Mouse (Mus musculus): ENCODE measurements around the gene Bcl6.

The Bcl6 gene

DNA sequence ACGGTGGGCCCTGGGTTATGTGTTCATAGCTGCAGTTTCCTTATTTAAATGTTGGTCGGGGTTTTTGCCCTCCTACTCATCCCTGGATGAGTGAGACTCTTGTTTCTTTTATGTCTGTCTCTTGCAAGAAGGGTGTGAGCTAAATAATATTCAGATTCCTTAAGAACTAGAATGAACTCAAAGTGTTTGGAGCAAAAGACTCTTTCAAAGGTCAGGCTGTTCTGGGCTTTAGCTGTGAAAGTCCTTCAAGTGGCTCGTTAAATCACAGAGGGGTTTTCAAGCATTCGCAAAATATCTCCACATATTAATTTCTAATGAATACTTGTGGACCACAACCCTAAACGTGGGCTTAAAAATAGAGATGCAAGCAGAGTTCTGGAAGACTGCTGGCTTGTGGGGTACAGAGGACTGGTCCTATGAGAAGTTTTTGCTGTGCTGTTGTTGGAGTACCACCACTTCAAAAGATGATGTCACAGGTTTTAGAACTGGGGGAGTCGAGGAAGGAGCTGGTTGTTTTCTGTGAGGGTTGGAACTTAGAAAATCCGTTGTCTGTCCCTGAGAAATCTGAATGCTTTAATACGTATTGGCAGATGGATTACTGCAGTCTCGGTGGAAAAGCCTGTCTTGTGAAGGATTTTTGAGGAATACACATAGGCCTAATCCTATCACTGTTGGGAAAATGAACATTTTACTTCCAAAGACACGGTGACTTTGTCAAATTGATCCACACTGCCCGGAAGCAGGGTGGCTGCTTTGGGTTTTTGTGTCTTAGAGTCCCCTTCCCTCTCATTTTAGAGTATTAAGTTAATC is 1.7 kb upstream of the Bcl6 start:
- no peak for DNase-seq (ENCODE audit: low spot score)

DNA sequence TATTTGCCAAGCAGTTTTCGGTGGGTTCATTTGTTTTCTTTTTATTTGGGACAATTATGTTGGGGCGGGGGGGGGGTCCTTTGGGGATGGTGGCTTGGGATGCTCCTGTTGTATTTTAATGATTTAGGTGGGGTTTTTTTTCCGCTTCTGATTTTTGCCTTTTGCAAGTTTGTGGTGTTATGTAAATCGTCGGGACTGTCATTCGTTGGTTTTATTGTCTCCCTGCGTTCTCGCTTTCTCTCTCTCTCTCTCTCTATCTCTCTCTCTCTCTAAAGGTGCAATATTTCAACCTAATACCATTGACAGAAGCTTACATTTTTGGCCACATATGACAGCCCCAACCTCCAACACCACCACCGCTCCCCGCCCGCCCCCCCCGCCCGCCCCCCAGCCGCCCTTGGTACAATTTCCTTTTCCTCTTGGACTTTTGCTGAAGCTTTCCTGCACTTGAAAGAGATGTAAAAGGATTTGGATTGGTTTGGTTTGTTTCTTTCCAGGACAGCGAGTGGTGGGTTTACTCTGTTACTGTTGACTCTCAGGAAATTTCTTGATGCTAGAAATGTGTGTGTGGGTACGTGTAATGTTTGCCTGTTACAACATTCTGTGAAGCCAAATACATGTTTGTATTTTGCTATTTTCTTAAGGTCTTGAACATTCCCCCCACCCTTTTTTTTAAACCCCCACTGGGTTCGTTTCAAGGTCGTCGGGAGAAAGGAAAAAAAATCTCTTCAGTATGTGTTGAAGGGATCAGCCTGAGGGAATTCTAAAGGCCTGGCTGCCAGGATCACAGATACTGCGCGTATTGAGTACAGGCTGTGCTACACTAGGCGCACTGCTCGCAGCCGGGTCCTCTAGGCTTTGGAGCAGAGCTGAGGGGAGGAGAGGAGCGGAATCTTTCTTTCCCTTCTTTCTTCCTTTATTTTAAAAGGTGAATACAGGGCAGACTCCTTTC is 833 bp upstream of the Bcl6 start:
- peak; percentile 27 for DNase-seq (ENCODE audit: low spot score)

GRCm38 (mm10) chr16:23988157-23988465 is 541 bp downstream of the Bcl6 start:
- DNase-seq (ENCODE audit: low spot score), result no peak

DNA sequence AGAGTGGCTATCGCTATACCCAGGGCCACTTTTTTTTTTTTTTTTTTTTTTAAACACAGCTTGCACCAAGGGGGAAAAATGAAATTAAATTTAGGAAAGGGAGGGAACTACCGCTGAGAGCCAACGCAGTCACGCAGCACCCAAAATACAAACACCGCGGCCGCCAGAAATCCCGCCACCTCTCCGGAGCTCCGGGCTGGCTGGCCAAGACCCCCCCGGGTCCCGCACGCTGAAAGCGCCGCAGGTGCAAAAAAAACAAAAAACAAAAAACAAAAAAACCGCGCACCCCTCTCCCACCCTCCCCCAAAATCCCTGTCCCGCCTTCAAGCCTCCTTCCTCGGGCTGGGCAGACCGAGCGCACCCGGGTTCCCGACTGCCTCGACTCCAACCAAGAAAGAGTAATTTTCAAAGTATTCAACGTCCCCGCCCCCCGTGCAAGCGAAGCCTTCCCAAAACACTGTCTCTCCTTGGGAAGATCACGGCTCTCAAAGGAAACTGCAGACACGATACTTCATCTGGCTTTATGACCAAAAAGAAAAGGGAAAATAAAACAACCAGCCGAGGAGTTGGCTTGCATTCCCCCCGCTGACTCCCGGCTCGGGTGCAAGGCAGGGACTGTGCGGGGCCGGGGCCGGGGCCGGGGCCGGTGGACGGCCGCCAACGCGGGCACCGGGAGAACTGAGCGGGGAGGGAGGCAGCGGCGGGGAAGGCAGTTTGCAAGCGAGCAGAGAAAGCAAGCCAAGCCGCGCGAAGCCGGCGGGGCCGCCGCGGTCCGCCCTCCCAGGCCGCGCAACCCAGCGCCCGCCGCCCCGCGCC is 1.1 kb downstream of the Bcl6 start:
- peak; percentile 59 for DNase-seq (ENCODE audit: low spot score)

- peak; percentile 41 for DNase-seq (ENCODE audit: low spot score)
Observed at GRCm38 (mm10) chr16:23986871-23987270, 1.8 kb downstream of the Bcl6 start.

DNA sequence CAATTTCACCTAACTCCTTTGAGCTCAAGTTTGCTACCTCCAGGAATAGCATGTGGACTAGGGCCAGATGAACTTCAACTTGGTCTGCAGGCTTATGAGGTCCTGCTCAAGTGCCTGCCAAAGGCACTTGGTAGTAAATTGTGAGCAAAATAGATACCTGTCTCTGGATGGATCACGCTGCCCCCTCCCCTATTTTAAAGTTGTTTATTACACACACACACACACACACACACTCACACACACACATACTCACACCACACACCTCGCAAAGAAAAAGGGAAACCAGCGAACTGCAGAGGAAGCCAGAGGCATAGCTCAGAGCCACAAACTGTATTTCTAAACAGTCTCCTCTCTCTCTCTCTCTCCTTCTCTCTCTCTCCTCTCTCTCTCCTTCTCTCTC is 2.5 kb downstream of the Bcl6 start:
- DNase-seq (ENCODE audit: low spot score), result no peak

GRCm38 (mm10) chr16:23985467-23985861 is 3.2 kb downstream of the Bcl6 start:
- no peak for DNase-seq (ENCODE audit: low spot score)

- peak; percentile 46 for DNase-seq (ENCODE audit: low spot score)
Observed at GRCm38 (mm10) chr16:23984760-23985466, 3.7 kb downstream of the Bcl6 start.

GRCm38 (mm10) chr16:23984183-23984582 is 4.5 kb downstream of the Bcl6 start:
- DNase-seq (ENCODE audit: low spot score), result peak; percentile 81

DNA sequence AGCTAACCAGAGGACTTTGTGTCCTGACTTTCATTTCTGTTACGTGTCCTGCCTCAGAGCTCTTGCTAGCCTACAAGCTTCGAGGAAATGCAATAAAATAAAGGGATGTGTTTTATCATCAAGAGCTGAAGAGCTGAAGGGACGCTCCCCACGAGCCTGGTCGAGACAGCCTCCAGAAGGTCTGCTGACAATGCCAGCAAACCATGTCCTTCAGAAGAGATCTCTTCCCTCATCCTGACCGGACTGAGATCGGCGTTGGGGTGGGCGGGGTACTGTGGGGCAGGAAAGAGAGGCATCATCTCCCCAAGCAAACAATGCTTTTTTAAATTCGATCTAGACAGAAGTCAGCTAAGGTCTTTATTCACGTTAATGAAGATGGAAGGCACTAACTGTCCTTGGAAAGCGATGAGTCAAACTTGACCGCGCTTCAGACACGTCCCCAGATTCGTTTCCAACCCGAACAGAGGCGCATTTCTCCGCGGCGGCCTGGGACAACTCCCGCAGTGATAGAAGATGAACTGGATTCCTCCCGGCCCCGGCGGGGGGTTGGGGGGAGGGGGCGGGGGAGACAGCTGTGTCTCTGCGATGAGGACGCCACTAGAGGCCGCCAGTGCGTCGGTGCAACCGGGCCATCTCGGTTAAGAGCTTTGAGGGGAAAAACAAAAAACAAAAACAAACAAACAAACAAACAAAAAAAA is 5.6 kb downstream of the Bcl6 start:
- peak; percentile 73 for DNase-seq (ENCODE audit: low spot score)

DNA sequence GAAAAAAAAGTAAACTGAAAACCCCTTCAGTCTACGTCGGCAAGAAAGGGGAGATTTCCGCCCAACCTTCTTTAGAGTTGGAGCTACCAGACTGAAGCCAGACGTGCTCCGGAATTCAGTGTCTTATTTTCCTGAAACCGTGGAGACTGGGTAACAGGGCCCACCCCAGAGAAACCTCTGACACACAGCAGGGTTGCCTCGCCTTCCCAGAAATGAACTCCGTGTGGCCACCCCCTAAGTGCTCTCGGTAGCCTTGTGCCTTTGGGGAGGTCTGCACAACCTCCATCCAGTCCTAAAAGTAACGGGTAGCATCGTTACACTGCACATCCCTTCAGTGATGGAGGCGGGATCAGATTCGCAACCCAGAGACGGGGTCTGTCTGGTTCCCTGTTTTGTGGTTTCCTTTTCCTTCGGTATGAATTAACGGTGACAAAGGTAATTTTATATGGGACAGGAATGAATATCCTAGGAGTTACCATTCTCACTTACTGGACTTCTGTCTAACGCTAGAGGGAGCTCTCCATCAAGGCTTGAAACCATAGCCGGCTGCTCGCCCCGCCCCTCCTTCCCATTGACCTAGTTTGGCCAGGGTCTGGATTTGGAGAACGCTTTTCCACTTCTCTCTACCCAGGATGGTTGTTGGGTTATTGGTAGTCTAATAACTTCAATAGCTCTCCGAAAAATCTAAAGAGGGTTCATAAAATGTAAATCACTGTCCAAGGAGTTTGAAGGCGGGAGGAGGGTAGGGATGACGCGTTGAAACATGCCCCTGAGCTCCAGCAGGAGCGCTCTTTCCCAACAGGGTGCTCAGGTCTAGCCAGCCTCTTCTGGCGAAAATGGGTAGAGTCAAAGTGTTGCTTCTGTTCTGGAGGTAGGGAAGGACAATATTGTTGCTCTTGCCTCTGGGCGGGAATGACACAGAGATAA is 6.5 kb downstream of the Bcl6 start:
- DNase-seq (ENCODE audit: low spot score), result peak; percentile 83

GRCm38 (mm10) chr16:23980991-23981720 is 7.5 kb downstream of the Bcl6 start:
- peak; percentile 24 for DNase-seq (ENCODE audit: low spot score)

DNA sequence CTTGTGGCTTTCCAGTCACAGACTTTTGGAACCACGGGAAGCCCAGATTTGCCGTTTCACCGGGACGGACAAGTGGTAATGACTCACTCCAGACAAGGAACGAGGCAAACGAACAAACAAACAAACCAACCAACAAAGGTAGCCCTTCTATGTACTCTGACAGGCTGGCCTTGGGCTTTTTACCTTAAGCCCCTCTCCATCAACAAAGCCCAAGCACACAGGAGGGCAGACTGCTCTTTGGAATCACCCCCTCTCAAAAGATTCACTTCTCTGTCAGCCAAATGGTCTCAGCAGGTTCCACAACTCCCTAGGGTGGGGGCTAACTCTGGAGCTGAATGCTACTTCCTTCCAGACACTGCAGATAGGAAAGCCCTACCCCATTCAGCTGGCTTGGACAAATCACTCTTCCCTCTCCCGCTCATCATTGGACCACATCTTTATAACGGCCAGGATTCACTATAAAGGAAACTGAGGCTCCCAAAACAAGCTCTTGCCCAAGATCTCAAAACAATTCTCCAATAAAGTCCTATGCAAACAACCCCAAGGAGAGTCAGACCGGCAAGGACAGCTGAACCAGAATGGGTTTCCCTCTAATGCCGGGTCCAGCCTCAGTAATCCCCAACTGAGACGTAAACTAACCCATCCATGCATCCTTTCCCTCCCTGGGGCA is 8.3 kb downstream of the Bcl6 start:
- no peak for DNase-seq (ENCODE audit: low spot score)

DNA sequence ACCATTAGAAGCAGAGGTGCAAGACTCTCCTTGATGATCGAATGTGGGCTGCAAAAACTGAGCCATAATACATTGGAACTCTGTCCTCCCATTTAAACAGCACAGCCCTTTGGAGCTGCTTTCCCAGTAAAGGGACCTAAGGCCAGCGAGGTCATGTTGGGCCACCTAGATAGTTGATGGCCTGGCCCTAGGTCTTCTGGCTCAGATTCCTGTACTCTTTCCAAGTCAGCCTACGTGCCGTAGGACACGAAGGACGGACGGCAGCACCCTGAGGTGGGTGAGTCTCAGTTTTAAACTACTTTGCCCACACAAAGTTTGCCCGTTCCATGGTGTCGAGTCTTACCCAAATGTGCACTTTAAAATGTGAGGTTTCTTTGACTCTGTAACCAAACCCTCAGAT is 9.2 kb downstream of the Bcl6 start:
- DNase-seq (ENCODE audit: low spot score), result no peak

DNA sequence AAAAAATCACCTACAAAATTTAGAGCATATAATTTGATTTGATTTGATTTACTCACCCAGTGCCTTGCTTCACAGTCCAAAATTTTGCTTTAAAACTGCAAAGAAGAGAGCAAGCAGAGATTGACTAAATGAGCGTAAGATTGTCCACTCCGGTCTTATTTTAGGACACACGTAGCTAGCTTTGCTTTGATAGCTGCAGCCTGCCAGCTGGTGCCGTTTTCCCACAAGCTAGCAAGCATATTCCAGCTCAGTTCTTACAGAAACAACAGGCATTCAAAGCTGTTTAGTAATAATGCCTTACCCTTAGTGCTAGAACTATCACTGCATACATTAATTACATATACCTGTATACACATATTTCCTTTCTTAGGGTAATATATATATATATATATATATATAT is 10.2 kb downstream of the Bcl6 start:
- no peak for DNase-seq (ENCODE audit: low spot score)

- DNase-seq (ENCODE audit: low spot score), result no peak
Observed at GRCm38 (mm10) chr16:23977732-23978131, 10.9 kb downstream of the Bcl6 start.

DNA sequence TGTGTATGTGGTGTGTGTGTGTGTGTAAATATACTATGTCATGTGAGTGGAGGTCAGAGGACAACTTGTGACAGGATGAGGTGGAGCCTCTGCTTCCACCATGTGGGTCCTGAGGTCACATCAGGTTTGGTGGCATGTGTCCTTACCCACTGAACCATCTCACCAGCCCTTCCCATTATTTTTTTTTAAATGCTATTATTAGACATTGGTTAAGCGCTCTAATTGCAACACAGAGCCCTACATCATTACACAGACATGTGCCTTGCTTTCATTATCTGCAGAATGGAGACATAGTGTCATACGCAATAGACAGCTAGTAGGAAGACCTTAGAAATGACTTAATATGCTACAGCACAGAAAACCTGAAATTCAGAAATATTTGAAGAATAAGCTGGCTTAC is 12.5 kb downstream of the Bcl6 start:
- no peak for DNase-seq (ENCODE audit: low spot score)

DNA sequence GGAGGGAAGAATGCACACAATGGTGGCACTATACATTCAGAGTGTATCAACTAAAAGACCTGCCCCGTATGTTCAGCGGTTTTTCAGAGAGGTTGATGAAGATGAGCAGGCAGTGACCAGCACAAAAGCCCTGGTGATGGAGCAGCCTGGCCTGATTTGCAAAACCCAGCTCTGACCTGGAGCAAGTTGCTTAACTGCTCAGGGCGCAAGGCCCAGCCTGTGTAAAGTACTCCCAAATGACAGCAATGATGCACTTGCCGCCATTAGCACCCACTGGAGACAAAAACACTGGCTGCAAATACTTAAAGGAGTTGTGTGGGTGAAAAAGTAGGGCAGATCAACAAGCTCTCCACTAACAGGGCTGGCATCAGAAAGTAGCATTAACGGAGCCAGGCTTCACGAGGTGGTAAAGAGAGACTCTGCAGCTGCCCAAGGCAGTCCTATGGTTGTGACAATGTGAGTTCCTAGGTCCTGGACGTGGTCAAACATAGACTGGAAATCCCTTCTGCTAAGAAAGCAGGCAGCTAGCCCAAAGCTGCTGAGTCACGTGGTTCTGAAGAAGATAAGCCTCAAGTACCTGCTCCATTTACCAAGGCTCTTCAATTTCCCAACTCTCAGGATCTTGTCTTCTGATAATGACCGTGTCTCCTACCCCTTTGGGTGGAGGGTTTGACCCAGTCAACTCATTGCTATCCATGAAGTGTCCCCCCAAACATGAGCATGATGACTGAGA is 14.9 kb downstream of the Bcl6 start:
- no peak for DNase-seq (ENCODE audit: low spot score)

Measured in yolk sac, embryonic 10.5 days (tissue).